Mouse (Mus musculus) embryo, embryonic 11 days (tissue): ENCODE measurements at regions not wholly inside any gene's neighbourhood (a gene's known extent, or its start where the extent isn't known, plus 50 kb on each side); places are given as distances from the start of the nearest gene placed in this dataset.

Experiments
- DNase-seq: peaks from one replicate; pipeline ENCODE4 v3.0.0-alpha.2; 2015

GRCm38 (mm10) chr15:27412761-27413160 is 53.7 kb upstream of the Ank start:
- DNase-seq: no peak

- DNase-seq: no peak
Observed at GRCm38 (mm10) chr15:27413486-27413885, 53.0 kb upstream of the Ank start.

- DNase-seq: peak; percentile 9
Observed at GRCm38 (mm10) chr15:27414819-27415218, 51.7 kb upstream of the Ank start.
